Mouse (Mus musculus) ES-Bruce4 (cell line): ENCODE results near the gene Ppp1r12a.

Experiments used
- CTCF ChIP-seq: IDR thresholded peaks from one replicate; pipeline ENCODE4 v1.8.1; 2011; ENCODE audit warnings: low read depth, low read length
- POLR2A ChIP-seq: IDR thresholded peaks from one replicate; pipeline ENCODE4 v1.8.1; 2011; ENCODE audit warnings: low read length; ENCODE audit not compliant: insufficient read depth

- no peak for TF ChIP-seq CTCF
- no peak for TF ChIP-seq POLR2A
Measured at GRCm38 (mm10) chr10:108296446-108296845, 134.5 kb downstream of the Ppp1r12a start.
